Mouse (Mus musculus) MEL (cell line): Measurements from ENCODE around the gene Tmem132c. TPM values are rescaled to one million over a fixed set of nuclear protein-coding genes. Genes with fewer than 3 reads are reported as not detected.

ENCODE experiments used
- DNase-seq: peaks from one replicate; pipeline ENCODE4 v3.0.0; 2011; ENCODE audit warnings: low read depth, low spot score
- H3K27ac ChIP-seq: 2 replicates; pipeline ENCODE4 v1.5.1; 2012; ENCODE audit warnings: low read depth, mild to moderate bottlenecking, control low read depth, low read length, moderate library complexity; ENCODE audit not compliant: control insufficient read depth
- H3K27me3 ChIP-seq, 2 experiments: fragments of 150-350 bp in 1 of 2; sonication (generic) in 1 of 2; 2 replicates each; pipeline ENCODE4 v1.6.1; 2012; ENCODE audit warnings: low read length in 2 of 2, mild to moderate bottlenecking in 2 of 2, improper control_type of control experiment in 1 of 2, moderate library complexity in 1 of 2; ENCODE audit not compliant: insufficient read depth in 2 of 2, control insufficient read depth in 1 of 2
- H3K36me3 ChIP-seq, 2 experiments: 2 replicates each; pipeline ENCODE4 v1.6.1; 2012 to 2014; ENCODE audit warnings: low read length in 2 of 2, improper control_type of control experiment in 1 of 2, inconsistent platforms in 1 of 2, mild to moderate bottlenecking in 1 of 2; ENCODE audit not compliant: insufficient read depth in 2 of 2, control insufficient read depth in 1 of 2
- H3K4me1 ChIP-seq, 2 experiments: fragments of 150-350 bp in 1 of 2; sonication (generic) in 1 of 2; 2 replicates each; pipeline ENCODE4 v1.6.1; 2012; ENCODE audit warnings: low read length in 2 of 2, improper control_type of control experiment in 1 of 2, mild to moderate bottlenecking in 1 of 2; ENCODE audit not compliant: insufficient read depth in 2 of 2, control insufficient read depth in 1 of 2
- H3K4me3 ChIP-seq, 2 experiments: fragments of 150-350 bp in 1 of 2; sonication (generic) in 1 of 2; 2 replicates each; pipeline ENCODE4 v1.5.1; 2012; ENCODE audit warnings: low read depth in 2 of 2, low read length in 2 of 2, mild to moderate bottlenecking in 2 of 2, moderate library complexity in 2 of 2, control low read depth in 1 of 2, improper control_type of control experiment in 1 of 2; ENCODE audit not compliant: control insufficient read depth in 1 of 2, insufficient read depth in 1 of 2
- H3K79me2 ChIP-seq: 2 replicates; pipeline ENCODE4 v1.6.1; 2012; ENCODE audit warnings: mild to moderate bottlenecking, low read length, moderate library complexity; ENCODE audit not compliant: control insufficient read depth, poor library complexity, insufficient read depth
- H3K9ac ChIP-seq: 2 replicates; pipeline ENCODE4 v1.6.1; 2012; ENCODE audit warnings: low read depth, mild to moderate bottlenecking, control low read depth, low read length, moderate library complexity; ENCODE audit not compliant: control insufficient read depth, poor library complexity, severe bottlenecking
- H3K9me3 ChIP-seq: fragments of 150-350 bp; sonication (generic); replicated peaks from 2 replicates; pipeline ENCODE4 v1.6.1; 2012; ENCODE audit warnings: mild to moderate bottlenecking, low read length, improper control_type of control experiment, moderate library complexity; ENCODE audit not compliant: insufficient read depth
- BHLHE40 ChIP-seq: IDR thresholded peaks from 2 replicates; pipeline ENCODE4 v1.6.1; 2012; ENCODE audit warnings: low read depth, mild to moderate bottlenecking, inconsistent platforms, low read length, improper control_type of control experiment, borderline replicate concordance
- CHD1 ChIP-seq: IDR thresholded peaks from 2 replicates; pipeline ENCODE4 v1.6.1; 2012; ENCODE audit warnings: low read depth, mild to moderate bottlenecking, inconsistent platforms, low read length, improper control_type of control experiment
- CHD2 ChIP-seq: IDR thresholded peaks from 2 replicates; pipeline ENCODE4 v1.6.1; 2011; ENCODE audit warnings: low read length, improper control_type of control experiment
- E2F4 ChIP-seq: IDR thresholded peaks from 2 replicates; pipeline ENCODE4 v1.6.1; 2011; ENCODE audit warnings: low read depth, low read length, improper control_type of control experiment, borderline replicate concordance
- ETS1 ChIP-seq: IDR thresholded peaks from 2 replicates; pipeline ENCODE4 v1.6.1; 2012; ENCODE audit warnings: low read depth, mild to moderate bottlenecking, inconsistent platforms, low read length, improper control_type of control experiment, moderate library complexity
- GATA1 ChIP-seq: IDR thresholded peaks from 2 replicates; pipeline ENCODE4 v1.6.1; 2011; ENCODE audit warnings: low read depth, low read length, improper control_type of control experiment
- JUND ChIP-seq: IDR thresholded peaks from 2 replicates; pipeline ENCODE4 v1.6.1; 2011; ENCODE audit warnings: low read depth, mild to moderate bottlenecking, improper control_type of control experiment, low read length
- KAT2A ChIP-seq: conservative IDR thresholded peaks from 2 replicates; pipeline ENCODE4 v1.6.1; 2012; ENCODE audit warnings: low read depth, low read length, improper control_type of control experiment, inconsistent platforms
- MXI1 ChIP-seq: IDR thresholded peaks from 2 replicates; pipeline ENCODE4 v1.6.1; 2011; ENCODE audit warnings: mild to moderate bottlenecking, low read depth, low read length, improper control_type of control experiment
- MYB ChIP-seq: IDR thresholded peaks from 2 replicates; pipeline ENCODE4 v1.6.1; 2011; ENCODE audit warnings: mild to moderate bottlenecking, low read depth, low read length, improper control_type of control experiment
- MYC ChIP-seq: IDR thresholded peaks from 2 replicates; pipeline ENCODE4 v1.6.1; 2011; ENCODE audit warnings: low read depth, mild to moderate bottlenecking, low read length, improper control_type of control experiment, moderate library complexity
- NELFE ChIP-seq: IDR thresholded peaks from 2 replicates; pipeline ENCODE4 v1.6.1; 2011; ENCODE audit warnings: low read depth, low read length, improper control_type of control experiment
- POLR2AphosphoS5 ChIP-seq: IDR thresholded peaks from 2 replicates; pipeline ENCODE4 v1.6.1; 2012; ENCODE audit warnings: low read depth, borderline replicate concordance, mild to moderate bottlenecking, inconsistent platforms, low read length, moderate library complexity, mixed read lengths
- RCOR1 ChIP-seq: IDR thresholded peaks from 2 replicates; pipeline ENCODE4 v1.6.1; 2012; ENCODE audit warnings: low read depth, mild to moderate bottlenecking, inconsistent platforms, low read length, improper control_type of control experiment
- SMC3 ChIP-seq: IDR thresholded peaks from 2 replicates; pipeline ENCODE4 v1.6.1; 2011; ENCODE audit warnings: low read depth, low read length, improper control_type of control experiment
- TAL1 ChIP-seq: IDR thresholded peaks from 2 replicates; pipeline ENCODE4 v1.6.1; 2012; ENCODE audit warnings: mild to moderate bottlenecking, inconsistent platforms, low read length, moderate library complexity, mixed read lengths
- TBP ChIP-seq: IDR thresholded peaks from 2 replicates; pipeline ENCODE4 v1.8.0; 2011; ENCODE audit warnings: low read depth, low read length, improper control_type of control experiment
- UBTF ChIP-seq: IDR thresholded peaks from 2 replicates; pipeline ENCODE4 v1.6.1; 2012; ENCODE audit warnings: low read depth, mild to moderate bottlenecking, inconsistent platforms, low read length, improper control_type of control experiment, moderate library complexity, borderline replicate concordance; ENCODE audit not compliant: insufficient read depth
- USF1 ChIP-seq: IDR thresholded peaks from 2 replicates; pipeline ENCODE4 v1.6.1; 2014; ENCODE audit warnings: low read depth, mild to moderate bottlenecking, inconsistent platforms, low read length, improper control_type of control experiment, moderate library complexity
- USF2 ChIP-seq, 2 experiments: IDR thresholded peaks; 2 replicates each; pipeline ENCODE4 v1.6.1; 2011 to 2012; ENCODE audit warnings: improper control_type of control experiment in 2 of 2, low read length in 2 of 2, borderline replicate concordance in 1 of 2, inconsistent platforms in 1 of 2, low read depth in 1 of 2, mild to moderate bottlenecking in 1 of 2; ENCODE audit not compliant: insufficient read depth in 1 of 2
- ZNF384 ChIP-seq: IDR thresholded peaks from 2 replicates; pipeline ENCODE4 v1.6.1; 2012; ENCODE audit warnings: low read depth, mild to moderate bottlenecking, inconsistent platforms, low read length, improper control_type of control experiment
- polyA plus RNA-seq, 2 experiments: library from polyadenylated mRNA; stranded (reverse) in 1 of 2; unstranded in 1 of 2; fragments of >175 nt in 1 of 2; fragments of >200 nt in 1 of 2; gene quantifications; 2 replicates each; pipeline versions ENCODE4 v1.2.1 to v1.2.4; 2012; ENCODE audit warnings: low replicate concordance in 2 of 2, low read depth in 1 of 2; ENCODE audit not compliant: insufficient read length in 2 of 2, insufficient read depth in 1 of 2, missing spikeins in 1 of 2
- total RNA-seq: library from RNA; depleted of rRNA; stranded (reverse); fragments of 300-350 nt; gene quantifications from 2 replicates; pipeline ENCODE4 v1.2.3, GENCODE M21; 2012; rRNA removed

Gene Tmem132c
- total RNA-seq = not detected in 2 replicates
- polyA plus RNA-seq = not detected

- no peak for TF ChIP-seq USF2 (IDR thresholded peaks at IDR 0.05; ENCODE audit: borderline replicate concordance in 1 of 2, insufficient read depth in 1 of 2, low read depth in 1 of 2, low read length in 2 of 2)
- no peak for TF ChIP-seq SMC3
- no peak for TF ChIP-seq POLR2AphosphoS5
- TF ChIP-seq JUND = no peak
- H3K79me2 ChIP-seq = no peaks in the 10 kb centered on the region
- H3K4me3 ChIP-seq = no peak within 1 kb of the TSS
- no peak for DNase-seq
- no peaks in the 10 kb centered on the region for H3K4me1 ChIP-seq
- H3K9me3 ChIP-seq = no peaks in the 10 kb centered on the region
- H3K36me3 ChIP-seq = no peaks in the 10 kb centered on the region
- H3K27ac ChIP-seq = no peak within 1 kb of the TSS
- no peak within 1 kb of the TSS for H3K9ac ChIP-seq
- no peaks in the 10 kb centered on the region for H3K27me3 ChIP-seq
These were observed at the start of gene Tmem132c for GRCm38 (mm10) chr5:127241136-127241924. TSS of gene Tmem132c (plus strand) at chr5:127241808.

- H3K9ac ChIP-seq = no peak overlapping the region
- H3K27me3 ChIP-seq = no peaks in the 10 kb centered on the region
- no peaks in the 10 kb centered on the region for H3K9me3 ChIP-seq
- H3K4me3 ChIP-seq = no peak overlapping the region
- H3K36me3 ChIP-seq = no peaks in the 10 kb centered on the region
- H3K4me1 ChIP-seq = no peaks in the 10 kb centered on the region
- no peak for TF ChIP-seq MXI1
- TF ChIP-seq RCOR1 = no peak
- no peak for TF ChIP-seq CHD2
- TF ChIP-seq ETS1 = no peak
- no peak for TF ChIP-seq NELFE
- no peak for TF ChIP-seq CHD1
- TF ChIP-seq ZNF384 = no peak
- TF ChIP-seq KAT2A = no peak
- no peak for TF ChIP-seq TBP
- TF ChIP-seq USF1 = no peak
- TF ChIP-seq E2F4 = no peak
- no peak for TF ChIP-seq MYC
- no peak for TF ChIP-seq UBTF
- TF ChIP-seq BHLHE40 = no peak
- TF ChIP-seq USF2 (IDR thresholded peaks at IDR 0.05; ENCODE audit: borderline replicate concordance in 1 of 2, insufficient read depth in 1 of 2, low read depth in 1 of 2, low read length in 2 of 2) = no peak
- TF ChIP-seq MYB = no peak
- TF ChIP-seq TAL1 = no peak
- no peak for TF ChIP-seq GATA1
- TF ChIP-seq, all 39 proteins: peak for 0
- DNase-seq = peak; percentile 3
- no peaks in the 10 kb centered on the region for H3K79me2 ChIP-seq
- H3K27ac ChIP-seq = no peak overlapping the region
These were observed 49.7 kb upstream of the Tmem132c start for GRCm38 (mm10) chr5:127191881-127192280.
